Mouse (Mus musculus) bone marrow, adult 2 months (tissue): ENCODE measurements around the gene Fbxl20.

Experiments used
- CTCF ChIP-seq: fragments of 200-500 bp; IDR thresholded peaks from 2 replicates; pipeline ENCODE4 v1.5.1; 2011; ENCODE audit warnings: low read length, control low read depth; ENCODE audit not compliant: control insufficient read depth, insufficient read depth
- POLR2A ChIP-seq: fragments of 200-500 bp; IDR thresholded peaks from 2 replicates; pipeline ENCODE4 v1.6.1; 2011; ENCODE audit warnings: low read depth, mild to moderate bottlenecking, control low read depth, low read length, borderline replicate concordance; ENCODE audit not compliant: control insufficient read depth

- TF ChIP-seq CTCF, result no peak
- TF ChIP-seq POLR2A, result no peak
These were observed 11.3 kb downstream of the Fbxl20 start for GRCm38 (mm10) chr11:98138894-98139293.
